Mouse (Mus musculus) CH12.LX (cell line): Measurements from ENCODE around the gene Impg1. TPM values are rescaled to one million over a fixed set of nuclear protein-coding genes. Genes with fewer than 3 reads are reported as not detected.

Source experiments
- DNase-seq: peaks from one replicate; pipeline ENCODE4 v3.0.0-alpha.2; 2013; ENCODE audit errors: extremely low read depth
- H3K27ac ChIP-seq: 2 replicates; pipeline ENCODE4 v1.5.1; 2012; ENCODE audit warnings: low read depth, mild to moderate bottlenecking, control low read depth, moderate library complexity; ENCODE audit not compliant: insufficient read depth
- H3K27me3 ChIP-seq: replicated peaks from 2 replicates; pipeline ENCODE3; 2012; ENCODE audit warnings: inconsistent platforms
- H3K36me3 ChIP-seq, 2 experiments: replicated peaks in 1 of 2; 2 replicates each; pipeline versions ENCODE3 to v1.6.1; 2012; ENCODE audit warnings: inconsistent platforms in 1 of 2, low read length in 1 of 2, mild to moderate bottlenecking in 1 of 2, mixed read lengths in 1 of 2, moderate library complexity in 1 of 2; ENCODE audit not compliant: control insufficient read depth in 1 of 2, insufficient read depth in 1 of 2
- H3K4me1 ChIP-seq, 2 experiments: 2 replicates each; pipeline ENCODE4 v1.6.1; 2012; ENCODE audit warnings: inconsistent platforms in 1 of 2, moderate library complexity in 1 of 2; ENCODE audit not compliant: insufficient read depth in 2 of 2, control insufficient read depth in 1 of 2
- H3K4me2 ChIP-seq: 2 replicates; pipeline ENCODE4 v1.6.1; 2012; ENCODE audit warnings: low read depth, mild to moderate bottlenecking, control low read depth; ENCODE audit not compliant: poor library complexity, insufficient read depth, severe bottlenecking
- H3K4me3 ChIP-seq, 3 experiments: fragments of 150-350 bp in 1 of 3; sonication (generic) in 1 of 3; replicated peaks in 1 of 3; 2 replicates each; pipeline versions ENCODE3 to v1.5.1; 2011 to 2012; ENCODE audit warnings: low read depth in 2 of 3, low read length in 2 of 3, mild to moderate bottlenecking in 2 of 3, moderate library complexity in 2 of 3, control low read depth in 1 of 3, improper control_type of control experiment in 1 of 3, inconsistent platforms in 1 of 3, mixed read lengths in 1 of 3; ENCODE audit not compliant: poor library complexity in 1 of 3
- H3K79me2 ChIP-seq: replicated peaks from 2 replicates; pipeline ENCODE4 v1.6.1; 2012; ENCODE audit warnings: mild to moderate bottlenecking, moderate library complexity; ENCODE audit not compliant: control insufficient read depth, poor library complexity, insufficient read depth, severe bottlenecking; ENCODE audit errors: extremely low read depth
- H3K9ac ChIP-seq: 2 replicates; pipeline ENCODE4 v1.6.1; 2012; ENCODE audit warnings: low read depth, mild to moderate bottlenecking, control low read depth, moderate library complexity; ENCODE audit not compliant: insufficient read depth
- H3K9me3 ChIP-seq: replicated peaks from 2 replicates; pipeline ENCODE3; 2012; ENCODE audit warnings: low read length, inconsistent platforms, mixed read lengths
- BHLHE40 ChIP-seq: IDR thresholded peaks from 2 replicates; pipeline ENCODE4 v1.6.1; 2011; ENCODE audit warnings: mild to moderate bottlenecking, low read depth, low read length, improper control_type of control experiment
- CHD1 ChIP-seq: IDR thresholded peaks from 2 replicates; pipeline ENCODE4 v1.6.1; 2012; ENCODE audit warnings: low read depth, low read length, improper control_type of control experiment, inconsistent platforms
- CTCF ChIP-seq, 2 experiments: IDR thresholded peaks in 1 of 2; conservative IDR thresholded peaks in 1 of 2; 2 replicates each; pipeline ENCODE4 v1.5.1; 2011 to 2012; ENCODE audit warnings: low read depth in 2 of 2, low read length in 2 of 2, improper control_type of control experiment in 1 of 2, inconsistent platforms in 1 of 2, mild to moderate bottlenecking in 1 of 2, moderate library complexity in 1 of 2
- E2F4 ChIP-seq: IDR thresholded peaks from 2 replicates; pipeline ENCODE4 v1.6.1; 2011; ENCODE audit warnings: low read depth, low read length, improper control_type of control experiment; ENCODE audit not compliant: insufficient replicate concordance
- ETS1 ChIP-seq: conservative IDR thresholded peaks from 2 replicates; pipeline ENCODE4 v1.6.1; 2012; ENCODE audit warnings: low read depth, mild to moderate bottlenecking, inconsistent platforms, low read length, improper control_type of control experiment, moderate library complexity
- HCFC1 ChIP-seq: IDR thresholded peaks from 2 replicates; pipeline ENCODE4 v1.6.1; 2012; ENCODE audit warnings: low read depth, mild to moderate bottlenecking, inconsistent platforms, low read length, improper control_type of control experiment
- IRF4 ChIP-seq: IDR thresholded peaks from 2 replicates; pipeline ENCODE4 v1.6.1; 2014; ENCODE audit warnings: low read depth, mild to moderate bottlenecking, inconsistent platforms, low read length, improper control_type of control experiment
- MAX ChIP-seq: IDR thresholded peaks from 2 replicates; pipeline ENCODE4 v1.6.1; 2011; ENCODE audit warnings: low read length, improper control_type of control experiment
- MEF2A ChIP-seq: IDR thresholded peaks from 2 replicates; pipeline ENCODE4 v1.6.1; 2014; ENCODE audit warnings: low read depth, mild to moderate bottlenecking, inconsistent platforms, low read length, improper control_type of control experiment, borderline replicate concordance
- MYC ChIP-seq: IDR thresholded peaks from 2 replicates; pipeline ENCODE4 v1.6.1; 2011; ENCODE audit warnings: low read depth, mild to moderate bottlenecking, improper control_type of control experiment, low read length
- PAX5 ChIP-seq: IDR thresholded peaks from 2 replicates; pipeline ENCODE4 v1.6.1; 2012; ENCODE audit warnings: low read length, inconsistent platforms, mixed read lengths
- POLR2A ChIP-seq: IDR thresholded peaks from 2 replicates; pipeline ENCODE4 v1.6.1; 2011; ENCODE audit warnings: low read depth, mild to moderate bottlenecking, improper control_type of control experiment, low read length
- POLR2AphosphoS2 ChIP-seq: IDR thresholded peaks from 2 replicates; pipeline ENCODE4 v1.6.1; 2011; ENCODE audit warnings: low read depth, low read length, improper control_type of control experiment
- RAD21 ChIP-seq: IDR thresholded peaks from 2 replicates; pipeline ENCODE4 v1.6.1; 2011; ENCODE audit warnings: low read depth, mild to moderate bottlenecking, low read length, improper control_type of control experiment, moderate library complexity
- RCOR1 ChIP-seq: conservative IDR thresholded peaks from 2 replicates; pipeline ENCODE4 v1.6.1; 2012; ENCODE audit warnings: low read depth, mild to moderate bottlenecking, inconsistent platforms, low read length, improper control_type of control experiment
- TBP ChIP-seq: conservative IDR thresholded peaks from 2 replicates; pipeline ENCODE4 v1.6.1; 2011; ENCODE audit warnings: low read depth, low read length, improper control_type of control experiment
- TCF12 ChIP-seq: IDR thresholded peaks from 2 replicates; pipeline ENCODE4 v1.6.1; 2014; ENCODE audit warnings: low read depth, mild to moderate bottlenecking, inconsistent platforms, low read length, improper control_type of control experiment
- USF1 ChIP-seq: IDR thresholded peaks from 2 replicates; pipeline ENCODE4 v1.6.1; 2014; ENCODE audit warnings: low read depth, mild to moderate bottlenecking, inconsistent platforms, low read length, improper control_type of control experiment
- USF2 ChIP-seq: conservative IDR thresholded peaks from 2 replicates; pipeline ENCODE4 v1.6.1; 2011; ENCODE audit warnings: low read depth, low read length, improper control_type of control experiment
- dilution Hi-C: fragments of 300-500 bp; cut with MboI; formaldehyde crosslinking; loops from 2 replicates; pipeline ENCODE4 v1.14.3; 2020; ENCODE audit warnings: low sequenced_read_pairs; ENCODE audit not compliant: extremely low pct_unique_long_range_greater_than_20kb, extremely low pct_ligation_motif_present
- in situ Hi-C: fragments of 300-500 bp; cut with MboI; formaldehyde crosslinking; loops from 3 replicates; pipeline ENCODE4 v1.14.3; 2019; ENCODE audit warnings: low sequenced_read_pairs, low pct_ligation_motif_present, low pct_unique_long_range_greater_than_20kb, mixed read lengths
- polyA plus RNA-seq: library from polyadenylated mRNA; unstranded; fragments of >175 nt; gene quantifications from 2 replicates; pipeline ENCODE4 v1.2.1, GENCODE M21; 2012; ENCODE audit warnings: low read depth; ENCODE audit not compliant: insufficient read length
- total RNA-seq, 2 experiments: library from RNA; depleted of rRNA; stranded (reverse); fragments of 300-350 nt in 1 of 2; fragments of >200 nt in 1 of 2; gene quantifications; 2 replicates each; pipeline ENCODE4 v1.2.3; 2012 to 2014

The Impg1 gene
- total and polyA plus RNA-seq, 3 experiments, result 0.13 to 0.90 (median 0.42) TPM

DNA sequence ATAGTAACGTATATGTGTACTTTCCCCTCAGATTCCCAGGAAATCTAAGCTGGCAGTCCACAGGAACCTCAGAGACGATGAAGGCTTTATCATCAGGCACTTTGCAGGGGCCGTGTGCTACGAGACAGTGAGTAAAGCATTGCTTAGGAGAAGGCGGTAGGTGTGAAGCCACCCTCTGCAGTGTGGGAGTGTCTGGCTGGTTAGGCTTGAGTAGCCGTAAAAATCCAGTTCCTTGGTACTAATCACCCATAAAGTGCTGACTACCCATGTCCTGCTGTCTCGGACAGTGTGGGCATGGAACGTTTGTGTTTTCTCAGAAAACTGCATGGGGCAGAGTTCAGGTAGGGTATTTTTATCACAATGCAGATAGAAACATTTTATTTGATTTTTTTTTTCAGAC is 195.7 kb downstream of the Impg1 start:
- H3K9me3 ChIP-seq, result no peaks in the 10 kb centered on the region
- in situ Hi-C loops, result no loop called here
- H3K4me1 ChIP-seq, result peaks cover 0 to 15% of the 10 kb centered on the region in 2 experiments; a peak in 2 of 4 replicates
- DNase-seq, result no peak
- no peak overlapping the region for H3K4me3 ChIP-seq
- no peak overlapping the region for H3K27ac ChIP-seq
- TF ChIP-seq TBP (no peak), POLR2A (no peak), POLR2AphosphoS2 (no peak), E2F4 (no peak), HCFC1 (no peak), RAD21 (no peak), TCF12 (no peak), ETS1 (no peak), RCOR1 (no peak), USF2 (no peak), USF1 (no peak), IRF4 (no peak), MEF2A (no peak), MYC (no peak), MAX (no peak), BHLHE40 (no peak)
- TF ChIP-seq, all 38 proteins: peak for 0
- Histone ChIP-seq H3K9ac (no peak overlapping the region), H3K4me2 (no peak overlapping the region), H3K27me3 (no peaks in the 10 kb centered on the region), H3K79me2 (no peaks in the 10 kb centered on the region), H3K36me3 (peaks cover 0 to 62% of the 10 kb centered on the region in 2 experiments)
- dilution Hi-C loops, result no loop called here

DNA sequence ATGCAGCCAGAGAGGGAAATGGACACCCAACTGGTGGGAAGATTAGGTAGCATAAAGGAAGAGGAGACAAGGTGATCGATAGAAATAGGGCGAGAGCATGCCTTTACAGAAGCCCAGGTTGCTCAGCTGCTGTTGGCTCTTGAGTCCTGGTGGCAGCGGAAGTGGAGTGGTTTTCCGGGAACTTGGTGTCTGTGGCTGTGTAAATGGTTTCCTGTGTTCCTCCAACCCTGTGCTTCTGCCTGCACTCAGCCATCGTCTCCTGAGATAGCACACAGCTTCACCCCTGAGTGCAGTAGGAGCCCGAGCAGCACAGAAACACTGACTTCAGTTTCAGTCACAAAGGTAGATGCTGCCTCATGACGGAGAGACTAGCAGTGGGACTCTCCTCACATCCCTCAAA is 198.8 kb downstream of the Impg1 start:
- peaks cover 0 to 50% of the 10 kb centered on the region in 2 experiments for H3K36me3 ChIP-seq
- no peak overlapping the region for H3K9ac ChIP-seq
- H3K4me2 ChIP-seq, result no peak overlapping the region
- H3K9me3 ChIP-seq, result no peaks in the 10 kb centered on the region
- no peaks in the 10 kb centered on the region for H3K79me2 ChIP-seq
- no peak for DNase-seq
- TF ChIP-seq MEF2A (no peak), PAX5 (no peak), HCFC1 (no peak), BHLHE40 (no peak), RCOR1 (no peak), CTCF (conservative IDR thresholded peaks at IDR 0.05 in 1 of 2, IDR thresholded peaks at IDR 0.05 in 1 of 2; ENCODE audit: low read depth in 2 of 2, low read length in 2 of 2) (no peak), CHD1 (no peak), IRF4 (no peak)
- H3K27ac ChIP-seq, result no peak overlapping the region
- in situ Hi-C loops, result no loop called here
- dilution Hi-C loops, result no loop called here
- H3K27me3 ChIP-seq, result no peaks in the 10 kb centered on the region
- peaks cover 2 to 38% of the 10 kb centered on the region in 2 experiments for H3K4me1 ChIP-seq
- no peak overlapping the region for H3K4me3 ChIP-seq
